ENCODE assay signal across 17 mouse cellular contexts in the genomic region with DNA sequence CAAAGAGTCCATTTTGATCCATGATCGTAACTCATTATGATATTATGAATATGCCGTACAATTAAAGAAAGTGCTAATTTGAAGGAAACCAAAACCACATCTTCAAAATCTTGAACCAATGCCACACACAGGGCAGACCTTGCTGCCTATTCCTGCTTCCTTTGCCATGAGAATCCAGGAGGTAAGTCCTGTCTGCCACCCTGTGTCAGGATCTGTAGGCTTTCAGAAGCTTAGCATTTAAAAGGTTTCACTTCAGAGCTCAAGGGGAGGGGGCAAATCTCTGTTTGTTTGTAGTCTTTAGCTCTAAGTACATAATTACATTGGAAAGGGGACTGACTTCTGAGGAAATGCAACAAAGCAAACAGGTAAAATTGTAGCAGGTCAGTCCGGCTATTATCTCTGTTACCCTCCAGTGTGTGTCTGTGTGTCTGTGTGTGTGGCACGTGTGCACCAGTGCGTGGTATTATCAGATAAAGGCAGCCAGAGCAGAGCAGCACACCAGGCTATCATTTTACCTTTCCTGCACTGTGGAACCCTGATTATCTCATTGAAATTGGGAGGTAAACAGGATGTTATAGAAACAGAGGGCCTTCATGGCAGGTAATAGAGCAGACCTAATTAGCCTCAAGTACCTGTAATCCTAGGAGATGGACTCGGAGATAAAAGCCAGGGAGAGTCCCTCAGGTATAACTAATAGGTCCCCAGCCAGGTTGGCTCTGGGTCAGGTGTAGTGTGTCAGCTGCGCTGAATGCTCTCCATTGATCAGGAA.
DNase-seq lines count a peak whose midpoint lies in the region; ATAC-seq lines count a peak whose summit lies in the region.
"Had no signal": no experiment of that assay in that cellular context is flagged by ENCODE, and none has a peak within 500 bp of the region (broad histone marks: within the 10 kb centered on the region; RNA-seq: fewer than 3 reads in every experiment).

No protein-coding gene starts in this region.

- no peaks in the 10 kb centered on the region for H3K9me3 ChIP-seq in hindbrain, embryonic 13.5 days
- no peaks in the 10 kb centered on the region for H3K9me3 ChIP-seq in hindbrain, embryonic 10.5 days
- H3K9me3 ChIP-seq in midbrain, embryonic 16.5 days (replicated peaks; ENCODE audit: control insufficient read depth, low read length, poor library complexity, severe bottlenecking) = no peaks in the 10 kb centered on the region; the same call in 1 of the 2 replicates
- no peaks in the 10 kb centered on the region for H3K9me3 ChIP-seq in midbrain, embryonic 11.5 days (ENCODE audit: control insufficient read depth, low read length)
- H3K9me3 ChIP-seq in embryonic facial prominence, embryonic 13.5 days = no peaks in the 10 kb centered on the region
- H3K9me3 ChIP-seq: forebrain, embryonic 15.5 days; G1E; intestine, embryonic 15.5 days; neural tube, embryonic 13.5 days had no signal

- H3K4me1 ChIP-seq in hindbrain, embryonic 13.5 days (replicated peaks) = no peaks in the 10 kb centered on the region
- H3K4me1 ChIP-seq in hindbrain, embryonic 10.5 days (replicated peaks) = no peaks in the 10 kb centered on the region
- H3K4me1 ChIP-seq in midbrain, embryonic 16.5 days (ENCODE audit: control insufficient read depth, insufficient read depth, low read length) = no peaks in the 10 kb centered on the region
- no peaks in the 10 kb centered on the region for H3K4me1 ChIP-seq in midbrain, embryonic 11.5 days (ENCODE audit: control insufficient read depth, insufficient read depth, low read length)
- H3K4me1 ChIP-seq in embryonic facial prominence, embryonic 13.5 days = no peaks in the 10 kb centered on the region
- H3K4me1 ChIP-seq: forebrain, embryonic 15.5 days; intestine, embryonic 15.5 days; neural tube, embryonic 13.5 days had no signal

- no peak overlapping the region for H3K4me2 ChIP-seq in hindbrain, embryonic 13.5 days
- H3K4me2 ChIP-seq in midbrain, embryonic 16.5 days (ENCODE audit: low read length) = no peak overlapping the region
- no peak overlapping the region for H3K4me2 ChIP-seq in midbrain, embryonic 11.5 days
- H3K4me2 ChIP-seq in embryonic facial prominence, embryonic 13.5 days = no peak overlapping the region; the same call in 1 of the 2 replicates
- H3K4me2 ChIP-seq: forebrain, embryonic 15.5 days; intestine, embryonic 15.5 days; neural tube, embryonic 13.5 days had no signal

- H3K4me3 ChIP-seq in hindbrain, embryonic 13.5 days = no peak overlapping the region
- H3K4me3 ChIP-seq in hindbrain, embryonic 10.5 days = no peak overlapping the region
- no peak overlapping the region for H3K4me3 ChIP-seq in midbrain, embryonic 16.5 days (ENCODE audit: low read depth, low read length)
- no peak overlapping the region for H3K4me3 ChIP-seq in midbrain, embryonic 11.5 days (ENCODE audit: low read depth, low read length)
- H3K4me3 ChIP-seq in embryonic facial prominence, embryonic 13.5 days = no peak overlapping the region
- H3K4me3 ChIP-seq: forebrain, embryonic 15.5 days; heart, adult 2 months; intestine, embryonic 15.5 days; left cerebral cortex, adult 2 months; neural tube, embryonic 13.5 days had no signal

- H3K9ac ChIP-seq in hindbrain, embryonic 13.5 days = no peak overlapping the region
- no peak overlapping the region for H3K9ac ChIP-seq in midbrain, embryonic 16.5 days (ENCODE audit: low read depth, low read length)
- no peak overlapping the region for H3K9ac ChIP-seq in midbrain, embryonic 11.5 days (ENCODE audit: low read length)
- no peak overlapping the region for H3K9ac ChIP-seq in embryonic facial prominence, embryonic 13.5 days
- H3K9ac ChIP-seq: forebrain, embryonic 15.5 days; intestine, embryonic 15.5 days; liver, embryonic 14.5 days; neural tube, embryonic 13.5 days had no signal

- no peaks in the 10 kb centered on the region for H3K27me3 ChIP-seq in hindbrain, embryonic 13.5 days
- peaks cover 4% of the 10 kb centered on the region for H3K27me3 ChIP-seq in hindbrain, embryonic 10.5 days (ENCODE audit: insufficient read depth, poor library complexity, severe bottlenecking)
- no peaks in the 10 kb centered on the region for H3K27me3 ChIP-seq in midbrain, embryonic 16.5 days (ENCODE audit: control insufficient read depth, insufficient read depth, low read depth, low read length)
- H3K27me3 ChIP-seq in midbrain, embryonic 11.5 days (ENCODE audit: control insufficient read depth, insufficient read depth, low read length) = no peaks in the 10 kb centered on the region
- no peaks in the 10 kb centered on the region for H3K27me3 ChIP-seq in embryonic facial prominence, embryonic 13.5 days
- H3K27me3 ChIP-seq: forebrain, embryonic 15.5 days; intestine, embryonic 15.5 days; neural tube, embryonic 13.5 days had no signal

- H3K27ac ChIP-seq in hindbrain, embryonic 13.5 days = no peak overlapping the region
- no peak overlapping the region for H3K27ac ChIP-seq in hindbrain, embryonic 10.5 days
- H3K27ac ChIP-seq in midbrain, embryonic 16.5 days (ENCODE audit: low read length) = no peak overlapping the region
- H3K27ac ChIP-seq in midbrain, embryonic 11.5 days (ENCODE audit: low read depth, low read length) = no peak overlapping the region
- H3K27ac ChIP-seq in embryonic facial prominence, embryonic 13.5 days = no peak overlapping the region
- H3K27ac ChIP-seq: forebrain, embryonic 15.5 days; heart, adult 2 months; intestine, embryonic 15.5 days; left cerebral cortex, adult 2 months; liver, embryonic 14.5 days; neural tube, embryonic 13.5 days had no signal

- 73% methylated on average over 7 of the region's 7 CpGs for WGBS in hindbrain, embryonic 13.5 days
- WGBS in hindbrain, embryonic 10.5 days = 78% methylated on average over 7 of the region's 7 CpGs
- 60% methylated on average over 7 of the region's 7 CpGs for WGBS in midbrain, embryonic 16.5 days
- 70% methylated on average over 7 of the region's 7 CpGs for WGBS in midbrain, embryonic 11.5 days
- WGBS in embryonic facial prominence, embryonic 13.5 days = 42% methylated on average over 7 of the region's 7 CpGs

- no peaks in the 10 kb centered on the region for H3K36me3 ChIP-seq in hindbrain, embryonic 13.5 days
- H3K36me3 ChIP-seq in hindbrain, embryonic 10.5 days = no peaks in the 10 kb centered on the region
- H3K36me3 ChIP-seq in midbrain, embryonic 16.5 days (ENCODE audit: control insufficient read depth, insufficient read depth, low read length) = no peaks in the 10 kb centered on the region
- H3K36me3 ChIP-seq in midbrain, embryonic 11.5 days (ENCODE audit: control insufficient read depth, insufficient read depth, low read length) = no peaks in the 10 kb centered on the region
- H3K36me3 ChIP-seq in embryonic facial prominence, embryonic 13.5 days = no peaks in the 10 kb centered on the region
- H3K36me3 ChIP-seq: forebrain, embryonic 15.5 days; G1E; intestine, embryonic 15.5 days; neural tube, embryonic 13.5 days had no signal

- DNase-seq in hindbrain, embryonic 10.5 days (ENCODE audit: low spot score) = no peak
- DNase-seq in midbrain, embryonic 11.5 days (ENCODE audit: low spot score, missing footprints) = no peak
- DNase-seq in gastrocnemius, adult 8-10 months (ENCODE audit: low spot score in 2 of 2) = no peak
- DNase-seq: adrenal gland, postnatal 10 days; cerebellum, adult 9-10 months; heart, adult 2 months; lung, postnatal 14 days had no signal

- ATAC-seq in hindbrain, embryonic 13.5 days (ENCODE audit: low FRiP score) = peak; percentile 59; the same call in 1 of the 2 replicates
- ATAC-seq in midbrain, embryonic 16.5 days = 0 out of 2 replicates have a peak, but pooled peaks have one; percentile 72
- no peak for ATAC-seq in midbrain, embryonic 11.5 days (ENCODE audit: low FRiP score)
- ATAC-seq in embryonic facial prominence, embryonic 13.5 days (ENCODE audit: insufficient number of reproducible peaks, insufficient read depth, low FRiP score, low TSS enrichment, low read depth) = peak; percentile 72; the same call in 1 of the 2 replicates
- no peak for ATAC-seq in megakaryocyte, adult 5-6 weeks (ENCODE audit: poor library complexity, severe bottlenecking)
- ATAC-seq: forebrain, embryonic 15.5 days; intestine, embryonic 15.5 days had no signal

Comparison
In these comparisons a context has a peak if more than half of its experiments do, and no peak if none do; other contexts are left out.
1. ATAC-seq: peak in hindbrain, embryonic 13.5 days (single experiment), midbrain, embryonic 16.5 days (single experiment) and embryonic facial prominence, embryonic 13.5 days (single experiment); none in midbrain, embryonic 11.5 days (single experiment) and megakaryocyte, adult 5-6 weeks (single experiment).